Mouse (Mus musculus): ENCODE measurements at regions not wholly inside any gene's neighbourhood (a gene's known extent, or its start where the extent isn't known, plus 50 kb on each side); places are given as distances from the start of the nearest gene placed in this dataset.
A peak's percentile ranks its signal among the peaks of the same experiment; 100 is the strongest.

DNA sequence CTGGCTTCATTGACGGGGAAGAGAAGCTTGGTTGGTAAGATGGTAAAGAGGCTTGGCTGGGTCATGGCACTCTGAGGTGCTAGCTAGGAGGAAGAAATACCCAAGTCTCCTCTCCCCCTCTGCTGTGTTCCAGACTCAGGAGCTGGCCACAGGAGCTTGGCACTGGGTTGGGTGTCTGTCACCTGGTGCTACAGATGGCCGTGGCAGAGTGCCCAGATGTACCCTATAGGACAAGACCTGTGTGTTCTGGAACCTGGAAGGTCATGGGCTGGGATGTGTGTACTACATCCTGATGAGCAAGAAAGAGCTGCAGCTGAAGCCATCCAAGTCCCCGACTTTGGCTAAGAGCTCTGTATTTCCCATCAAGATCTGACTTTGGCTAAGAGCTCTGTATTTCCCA is 72.4 kb downstream of the Nupl2 start:
- DNase-seq (ENCODE audit: low spot score) = no peak

DNA sequence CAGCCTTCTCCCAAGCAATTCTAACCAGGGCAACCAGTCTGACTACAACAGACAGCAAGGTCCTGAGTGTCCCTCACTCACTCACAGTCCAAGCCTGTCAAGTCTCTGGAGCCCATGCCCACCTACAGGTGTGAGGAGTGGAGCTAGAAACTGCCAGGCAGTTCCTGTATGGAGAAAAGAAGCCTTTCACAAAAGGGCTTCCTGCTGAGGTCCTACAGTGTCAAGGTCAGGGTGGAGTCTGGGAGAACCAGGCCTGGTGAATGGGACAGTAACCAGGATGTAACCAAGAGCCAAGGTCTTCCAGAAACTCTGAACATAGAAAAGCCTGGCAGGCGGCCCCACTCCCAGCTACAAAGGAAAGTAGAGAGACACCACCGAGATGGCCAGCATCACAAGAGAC is 74.2 kb downstream of the Nupl2 start:
- DNase-seq (ENCODE audit: low spot score) = no peak

DNA sequence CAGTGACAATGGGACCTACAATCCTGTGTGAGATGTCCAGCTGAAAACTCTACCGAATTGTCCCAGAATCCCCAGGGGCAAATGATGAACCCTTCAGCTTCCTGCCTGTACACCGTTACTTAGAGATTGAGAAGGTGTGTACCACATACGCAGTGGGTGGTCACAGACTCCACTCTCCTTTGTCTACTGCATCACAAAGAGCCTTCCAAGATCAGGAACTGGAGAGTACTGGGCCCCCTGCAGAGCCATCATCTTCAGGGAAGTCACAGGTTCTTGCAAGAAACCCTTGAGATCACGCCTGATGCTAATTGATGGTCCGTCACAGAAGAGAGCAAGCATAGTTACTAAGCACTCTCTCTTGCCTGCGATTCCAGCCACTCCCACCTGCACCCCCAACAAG is 79.4 kb downstream of the Nupl2 start:
- no peak for DNase-seq (ENCODE audit: low spot score)

DNA sequence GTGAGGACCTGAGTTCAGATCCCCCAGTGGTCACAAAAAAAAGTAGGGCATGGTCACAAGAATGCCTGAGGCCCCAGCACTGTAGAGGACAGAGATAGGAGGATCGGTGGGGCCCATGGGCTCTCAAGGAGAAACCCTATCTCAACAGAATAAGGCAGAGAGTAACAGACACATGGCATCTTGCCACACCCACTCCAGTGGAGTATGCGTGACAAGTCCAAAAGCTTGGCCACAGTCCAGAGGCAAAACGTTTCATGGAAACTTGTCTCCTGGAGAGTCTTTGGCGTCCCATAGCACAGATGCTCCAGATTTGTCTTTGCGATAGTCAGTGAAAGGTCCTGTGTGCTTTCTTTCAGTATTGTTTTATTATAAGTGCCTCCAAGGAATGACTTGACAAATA is 90.7 kb downstream of the Nupl2 start:
- no peak for DNase-seq (ENCODE audit: low spot score)

DNA sequence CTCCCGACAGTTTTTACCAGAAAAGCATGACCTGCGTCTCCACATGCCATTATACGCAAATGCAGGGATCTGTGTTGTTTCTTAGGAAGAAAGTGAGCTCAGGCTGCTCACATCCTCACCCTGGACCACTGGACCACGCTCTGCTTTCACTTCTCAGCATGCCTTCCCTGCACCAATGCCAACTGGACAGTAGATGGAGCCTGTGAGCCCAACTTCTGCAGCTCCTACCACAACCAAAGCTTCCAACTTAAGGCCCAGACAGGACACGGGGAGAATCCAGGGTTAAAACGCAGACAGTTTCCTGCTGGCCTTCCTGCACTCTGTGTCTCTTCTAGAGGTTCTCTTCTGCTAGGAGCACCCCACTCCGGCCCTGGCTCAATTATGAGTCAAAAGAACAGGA is 90.3 kb downstream of the Kcnh2 start:
- peak; percentile 69 for DNase-seq (ENCODE audit: low spot score)

DNA sequence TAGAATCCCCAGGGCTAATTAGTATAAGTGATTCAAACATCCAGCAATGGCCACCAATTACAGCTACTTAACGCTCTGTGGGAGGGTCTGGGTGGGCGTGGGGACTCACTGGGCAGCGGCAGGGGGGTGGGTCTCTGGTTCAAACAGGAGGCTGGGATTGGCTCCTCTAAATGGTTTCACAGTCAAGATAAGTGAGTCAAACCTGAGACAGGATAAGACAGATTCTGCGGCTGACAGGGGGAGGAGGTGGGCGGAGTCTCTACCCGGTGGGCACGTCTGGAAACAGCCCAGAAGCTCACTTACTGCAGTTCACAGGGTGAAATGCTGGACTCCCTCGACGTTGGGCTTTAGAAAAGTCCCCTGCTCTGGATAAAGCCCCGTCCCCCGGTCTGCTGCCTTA is 89.3 kb downstream of the Kcnh2 start:
- DNase-seq (ENCODE audit: low spot score) = peak; percentile 43

DNA sequence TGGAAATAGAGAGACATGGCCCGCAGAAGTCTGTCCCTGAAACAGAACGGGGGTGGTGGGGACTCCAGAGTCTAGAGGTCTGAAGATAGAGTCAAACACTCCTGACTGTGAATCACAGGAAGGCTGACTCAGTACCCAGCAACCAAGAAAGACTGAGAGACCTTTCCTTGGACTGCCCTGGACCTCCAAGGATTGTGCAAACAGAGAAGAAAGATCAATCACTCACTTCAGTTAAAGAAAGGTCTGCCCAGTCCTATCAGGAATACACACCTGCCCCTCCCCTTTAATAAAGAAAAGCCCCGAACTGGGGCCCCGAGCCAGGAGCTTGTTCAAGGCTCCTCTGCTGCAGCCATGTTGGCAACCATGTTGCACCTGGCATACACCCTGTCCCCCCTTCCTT is 87.3 kb downstream of the Kcnh2 start:
- no peak for DNase-seq (ENCODE audit: low spot score)

DNA sequence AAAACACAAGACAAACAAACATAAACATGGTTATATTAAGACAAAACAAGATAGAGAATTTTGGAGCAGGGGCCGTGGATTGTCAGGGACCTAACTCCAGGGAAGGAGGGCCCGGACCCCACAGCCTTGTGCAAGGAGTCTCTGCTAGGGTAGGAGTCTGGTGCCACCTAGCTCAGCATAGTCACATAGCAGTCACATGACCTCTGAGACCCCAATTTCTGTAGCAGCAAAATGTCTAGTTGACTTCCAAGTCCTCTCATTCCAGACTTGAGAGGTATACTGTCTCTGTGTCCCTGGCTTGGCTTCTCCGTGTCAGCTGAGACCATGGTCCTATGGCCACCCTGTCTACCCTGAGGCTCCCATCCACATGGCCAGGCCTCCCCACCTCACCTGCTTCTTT is 86.0 kb downstream of the Kcnh2 start:
- DNase-seq (ENCODE audit: low spot score) = no peak

DNA sequence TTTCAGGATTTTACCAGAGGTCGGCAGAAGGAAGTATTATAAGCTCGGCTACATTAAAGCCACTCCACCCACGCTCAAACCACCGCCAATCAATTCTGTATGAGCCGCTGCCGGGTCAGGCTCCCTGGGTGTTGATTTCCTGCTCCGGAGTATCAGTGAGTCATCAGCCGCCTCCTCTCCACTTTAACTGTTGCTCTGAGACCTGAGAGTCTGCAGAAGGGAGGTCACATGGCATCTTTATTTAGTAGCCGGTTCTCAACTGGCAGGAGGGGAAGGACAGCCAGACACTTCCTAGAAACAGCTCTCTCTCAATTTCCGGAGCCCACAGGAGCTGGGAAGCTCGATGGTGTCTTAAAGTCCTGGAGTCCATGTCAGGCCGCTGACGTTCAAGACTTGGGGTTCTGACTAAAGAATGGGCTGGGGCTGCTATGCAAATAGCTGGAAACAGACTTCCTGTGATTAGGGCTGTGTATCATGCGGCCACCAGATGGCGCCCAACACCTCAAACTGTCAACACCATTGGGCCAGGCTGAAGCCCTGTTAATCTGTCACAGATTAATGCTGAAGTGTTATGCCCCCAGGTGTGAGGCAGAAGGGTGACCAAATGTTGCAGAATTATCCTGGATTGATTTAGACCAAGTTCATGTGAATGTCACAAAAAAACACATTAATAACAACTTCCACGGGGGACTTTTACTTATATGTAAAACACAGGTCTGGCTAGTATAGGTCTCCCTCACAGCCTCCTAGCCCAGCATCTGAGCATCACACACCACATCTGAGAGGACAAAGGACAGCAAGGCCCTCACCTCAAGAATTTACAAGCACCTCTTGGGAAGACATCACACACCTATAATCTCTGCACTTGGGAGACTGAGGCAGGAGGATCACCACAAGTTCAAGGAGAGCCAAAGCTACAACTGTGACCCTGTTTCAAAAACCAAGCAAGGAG is 84.8 kb downstream of the Kcnh2 start:
- peak; percentile 81 for DNase-seq (ENCODE audit: low spot score)

Data from urinary bladder, postnatal 14 days (tissue).